Mouse (Mus musculus) liver, postnatal 0 days (tissue): ENCODE measurements at regions not wholly inside any gene's neighbourhood (a gene's known extent, or its start where the extent isn't known, plus 50 kb on each side); places are given as distances from the start of the nearest gene placed in this dataset.
A peak's percentile ranks its signal among the peaks of the same experiment; 100 is the strongest.

ENCODE experiments used
- CTCF ChIP-seq: sonication (generic); IDR thresholded peaks from 2 replicates; pipeline ENCODE4 v1.5.1; 2016; ENCODE audit warnings: antibody characterized with exemption, low read depth
- EP300 ChIP-seq: IDR thresholded peaks from 2 replicates; pipeline ENCODE4 v1.6.1; 2016; ENCODE audit warnings: antibody characterized with exemption, low read depth, mild to moderate bottlenecking

DNA sequence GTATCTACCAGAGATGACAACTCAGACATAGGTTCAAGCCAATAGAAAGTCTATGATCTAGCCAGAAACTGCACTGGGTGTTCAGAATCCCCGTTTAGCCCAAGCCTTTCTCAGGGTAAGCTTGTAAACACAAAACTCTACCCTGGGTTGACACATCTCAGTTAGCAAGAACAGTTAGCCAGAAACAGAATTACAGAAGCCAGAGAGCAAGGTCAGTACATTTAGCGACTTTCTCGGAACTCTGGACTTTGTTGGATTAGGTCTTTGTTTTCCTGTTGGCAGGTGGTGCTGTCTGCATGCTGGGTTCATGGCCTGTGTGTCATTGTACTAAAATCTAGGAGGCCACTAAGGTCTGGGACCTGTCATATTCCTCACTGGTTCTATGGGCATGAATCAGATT lies 137.4 kb upstream of the Nampt start:
- TF ChIP-seq EP300 (peak; percentile 43; the same call in 1 of the 2 replicates), CTCF (no peak)
